Mouse (Mus musculus): ENCODE results near the gene Gdi2. TPM values are rescaled to one million over a fixed set of nuclear protein-coding genes. Genes with fewer than 3 reads are reported as not detected.

Gdi2 gene
- polyA plus RNA-seq (2012; rRNA removed) = 90.7 and 95.4 TPM in 2 replicates

DNA sequence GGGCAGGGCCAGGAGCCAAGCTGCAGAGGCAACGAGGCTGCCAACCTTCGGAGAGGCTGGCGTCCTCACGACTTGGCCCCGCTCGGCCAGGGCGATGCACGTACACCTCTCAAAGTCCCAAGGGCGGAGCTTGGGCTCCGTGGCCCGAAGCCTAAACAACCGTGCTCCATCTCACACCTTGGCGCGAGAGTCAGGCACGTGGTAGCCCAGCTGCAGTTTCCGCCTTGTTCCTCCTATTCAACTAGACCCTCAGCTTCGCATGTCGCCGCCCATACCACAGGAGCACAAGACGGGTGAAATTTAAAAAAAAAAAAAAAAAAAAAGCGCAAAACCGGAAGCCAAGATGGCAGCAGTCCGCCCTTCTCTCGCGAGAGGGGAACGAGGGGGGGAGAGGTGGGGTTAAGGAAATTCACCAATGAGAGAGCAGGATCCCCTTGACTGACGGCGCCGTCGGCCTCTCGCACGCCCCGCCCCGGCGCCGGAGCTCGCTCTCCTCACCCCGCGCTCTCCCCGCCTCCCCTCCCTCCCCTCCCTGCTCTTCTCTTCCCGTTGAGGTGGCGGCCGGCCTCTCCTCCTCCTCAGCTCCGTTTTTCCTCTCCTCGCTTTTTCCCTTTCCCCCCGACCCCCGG, at the start of gene Gdi2:
TSS of gene Gdi2 (plus strand) at position 470 of the 629 bp plus-strand sequence.

DNA sequence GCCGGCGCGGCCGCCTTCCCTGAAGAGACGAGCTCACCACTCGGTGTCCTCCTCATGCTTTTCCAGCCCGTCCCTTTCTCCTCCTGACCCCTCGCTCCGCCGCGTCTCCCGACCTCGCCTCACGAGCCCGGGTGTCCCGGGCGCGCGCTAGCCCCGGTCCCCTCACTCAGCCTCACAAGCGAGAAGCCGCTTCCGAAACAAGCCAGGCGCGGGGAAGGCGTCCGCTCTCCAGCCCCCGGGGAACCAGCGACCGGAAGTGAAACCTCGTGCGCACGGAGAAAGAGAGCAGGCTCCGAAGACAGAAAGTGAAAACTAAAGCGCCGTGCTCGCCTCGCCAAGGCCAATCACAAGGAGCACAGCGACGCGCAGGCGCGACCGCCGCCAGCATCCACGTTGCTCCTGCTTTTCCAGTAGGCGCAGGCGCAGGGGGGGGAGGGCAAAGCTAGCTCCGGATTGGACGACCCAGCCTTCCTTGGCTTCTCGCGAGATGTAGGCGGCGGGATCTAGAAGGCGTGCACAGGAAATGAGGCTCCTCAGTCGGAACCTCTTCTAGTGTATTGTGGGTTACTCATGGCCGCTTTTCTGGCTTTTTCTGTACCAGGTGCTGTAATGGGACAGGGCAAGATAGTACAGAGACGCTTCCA, 73.1 kb downstream of the Gdi2 start, which contains the start of gene Fam208b:
TSS of gene Fam208b (minus strand) at position 314 of the 644 bp plus-strand sequence.

Other genes starting within 250 kb of the Gdi2 start
- gene Fam208b, start 73.0 kb downstream of the Gdi2 start, polyA plus RNA-seq (2012; rRNA removed) = 4.7 and 4.8 TPM in 2 replicates
- 7.5 and 8.2 TPM in 2 replicates for gene Asb13, start 96.0 kb downstream of the Gdi2 start, polyA plus RNA-seq (2012; rRNA removed)